Mouse (Mus musculus): ENCODE measurements around the gene Wwp2. TPM values are rescaled to one million over a fixed set of nuclear protein-coding genes. Genes with fewer than 3 reads are reported as not detected.
A peak's percentile ranks its signal among the peaks of the same experiment; 100 is the strongest.

The Wwp2 gene
- polyA plus RNA-seq, 1 experiment from 2014 or later: 84.3 TPM

GRCm38 (mm10) chr8:107495425-107495824 is 59.3 kb downstream of the Wwp2 start:
- Histone ChIP-seq H3K9ac (no peak overlapping the region), H3K27ac (replicated peaks) (peak overlapping the region; percentile 31; the same call in 1 of the 2 replicates), H3K36me3 (no peaks in the 10 kb centered on the region), H3K4me2 (replicated peaks) (no peak overlapping the region), H3K9me3 (replicated peaks) (no peaks in the 10 kb centered on the region), H3K4me3 (replicated peaks) (no peak overlapping the region), H3K27me3 (no peaks in the 10 kb centered on the region), H3K4me1 (peaks cover 31% of the 10 kb centered on the region)
- no peak for ATAC-seq (ENCODE audit: insufficient number of reproducible peaks, low FRiP score, low TSS enrichment, low read depth)
- WGBS: 80% methylated on average over 9 of the region's 9 CpGs

DNA sequence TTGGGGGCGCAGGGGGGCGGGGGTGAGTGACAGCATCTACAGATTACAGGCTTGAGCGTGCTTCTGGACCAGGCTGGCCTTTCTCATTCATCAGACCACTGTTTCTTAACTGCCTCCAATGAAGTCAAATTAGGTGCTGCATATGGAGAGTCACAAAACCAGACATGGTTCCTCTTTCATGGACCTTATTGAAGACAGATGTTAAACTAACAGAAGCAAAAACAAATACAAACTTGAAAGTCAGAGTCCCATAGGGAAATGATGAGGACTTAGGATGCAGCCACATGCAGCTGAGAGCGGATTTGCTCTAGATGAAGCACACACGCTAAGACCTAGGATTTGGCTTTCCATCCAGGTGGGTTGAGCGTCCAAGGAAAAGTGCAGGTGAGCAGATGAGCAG is 61.5 kb downstream of the Wwp2 start:
- Histone ChIP-seq H3K4me1 (peaks cover 27% of the 10 kb centered on the region), H3K4me2 (replicated peaks) (peak overlapping the region; percentile 42), H3K36me3 (peaks cover 5% of the 10 kb centered on the region; the same call in 1 of the 2 replicates), H3K9ac (no peak overlapping the region), H3K4me3 (replicated peaks) (no peak overlapping the region), H3K9me3 (replicated peaks) (no peaks in the 10 kb centered on the region), H3K27ac (replicated peaks) (peak overlapping the region; percentile 72), H3K27me3 (no peaks in the 10 kb centered on the region)
- ATAC-seq (ENCODE audit: insufficient number of reproducible peaks, low FRiP score, low TSS enrichment, low read depth): 0 out of 2 replicates have a peak, but pooled peaks have one; percentile 49
- whole genome bisulfite sequencing: 34% methylated on average over 6 of the region's 6 CpGs

DNA sequence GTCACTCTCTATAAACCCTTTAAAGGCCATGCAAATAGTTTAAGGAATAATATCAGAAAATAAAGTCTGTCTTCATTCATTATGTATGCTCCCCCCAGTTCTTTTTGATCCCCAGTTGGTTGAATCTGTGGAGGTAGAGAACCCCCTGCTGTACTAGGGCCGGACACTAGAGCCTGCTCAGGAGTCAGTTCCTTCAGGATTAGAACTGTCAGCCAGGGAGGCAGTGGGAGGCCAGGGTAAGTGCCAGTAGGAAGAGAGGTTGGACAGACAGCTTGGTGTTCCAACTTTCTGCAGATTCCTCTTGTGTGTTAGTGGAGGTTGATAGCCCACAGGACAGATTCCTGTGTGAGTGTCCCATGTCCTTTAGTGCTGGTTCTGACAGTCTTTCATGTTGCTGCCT is 62.2 kb downstream of the Wwp2 start:
- Histone ChIP-seq H3K27me3 (no peaks in the 10 kb centered on the region), H3K4me1 (peaks cover 27% of the 10 kb centered on the region)
- 50% methylated on average over 1 of the region's 1 CpGs for WGBS

DNA sequence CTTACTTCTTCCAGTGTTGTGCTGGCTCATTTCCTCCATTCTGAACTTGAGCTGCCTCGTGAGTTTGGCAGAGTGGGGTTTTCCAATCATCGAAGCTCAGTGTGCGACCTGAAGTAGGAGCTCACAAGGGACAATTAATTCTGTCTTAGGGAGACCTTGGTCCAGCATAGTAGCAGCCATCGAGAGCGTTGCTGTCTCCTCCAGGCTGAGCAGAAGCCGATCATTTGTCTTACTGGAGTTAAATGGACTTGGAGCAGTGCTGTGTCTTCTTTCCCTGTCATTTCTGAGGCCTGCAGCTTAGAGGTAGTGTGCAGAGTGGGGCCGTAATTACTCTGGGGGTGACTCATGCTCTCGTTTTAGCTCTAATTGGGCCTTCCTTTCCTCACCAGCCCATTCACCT is 62.6 kb downstream of the Wwp2 start:
- Histone ChIP-seq H3K36me3 (peaks cover 5% of the 10 kb centered on the region; the same call in 1 of the 2 replicates), H3K4me3 (replicated peaks) (no peak overlapping the region), H3K4me1 (peaks cover 31% of the 10 kb centered on the region), H3K27ac (replicated peaks) (peak overlapping the region; percentile 60), H3K9ac (no peak overlapping the region), H3K4me2 (replicated peaks) (no peak overlapping the region), H3K9me3 (replicated peaks) (no peaks in the 10 kb centered on the region), H3K27me3 (no peaks in the 10 kb centered on the region)
- WGBS: 50% methylated on average over 8 of the region's 8 CpGs
- ATAC-seq (ENCODE audit: insufficient number of reproducible peaks, low FRiP score, low TSS enrichment, low read depth): no peak

More for the DNA sequence above, 62.2 kb downstream of the Wwp2 start:
- ATAC-seq (ENCODE audit: insufficient number of reproducible peaks, low FRiP score, low TSS enrichment, low read depth): no peak
- no peak overlapping the region for H3K4me3 ChIP-seq (replicated peaks)
- H3K9me3 ChIP-seq (replicated peaks): no peaks in the 10 kb centered on the region
- no peak overlapping the region for H3K9ac ChIP-seq
- peaks cover 5% of the 10 kb centered on the region; the same call in 1 of the 2 replicates for H3K36me3 ChIP-seq
- peak overlapping the region; percentile 60 for H3K27ac ChIP-seq (replicated peaks)
- H3K4me2 ChIP-seq (replicated peaks): no peak overlapping the region

- ATAC-seq (ENCODE audit: insufficient number of reproducible peaks, low FRiP score, low TSS enrichment, low read depth): no peak
- no peak overlapping the region for H3K9ac ChIP-seq
- H3K9me3 ChIP-seq (replicated peaks): no peaks in the 10 kb centered on the region
- no peak overlapping the region for H3K4me3 ChIP-seq (replicated peaks)
- no peak overlapping the region for H3K4me2 ChIP-seq (replicated peaks)
- WGBS: 73% methylated on average over 3 of the region's 3 CpGs
- H3K27ac ChIP-seq (replicated peaks): no peak overlapping the region
- no peaks in the 10 kb centered on the region for H3K27me3 ChIP-seq
- peaks cover 36% of the 10 kb centered on the region for H3K4me1 ChIP-seq
- peaks cover 5% of the 10 kb centered on the region; the same call in 1 of the 2 replicates for H3K36me3 ChIP-seq
Measured at GRCm38 (mm10) chr8:107499519-107499918, 63.4 kb downstream of the Wwp2 start.

DNA sequence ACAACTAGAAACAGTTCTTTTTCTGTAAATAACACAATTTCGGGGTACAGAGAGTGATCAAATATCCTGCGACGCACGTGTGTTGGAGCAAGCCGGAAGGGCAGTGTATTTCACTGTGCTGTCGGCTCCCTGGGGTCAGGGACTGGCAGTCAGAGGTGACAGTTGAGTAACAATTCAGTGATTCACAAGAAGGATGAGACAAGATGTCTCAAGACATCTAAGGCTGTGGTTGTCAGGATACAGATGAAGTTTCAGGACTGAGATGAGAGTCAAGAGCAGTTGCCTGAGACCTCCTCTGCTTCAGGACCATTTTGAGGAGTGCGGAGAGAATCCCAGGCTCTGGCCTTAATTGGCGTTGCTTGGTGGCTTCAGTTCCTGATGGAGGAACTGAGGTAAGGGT is 66.2 kb downstream of the Wwp2 start:
- H3K27ac ChIP-seq (replicated peaks): peak overlapping the region; percentile 58
- peaks cover 35% of the 10 kb centered on the region for H3K4me1 ChIP-seq
- H3K27me3 ChIP-seq: no peaks in the 10 kb centered on the region
- ATAC-seq (ENCODE audit: insufficient number of reproducible peaks, low FRiP score, low TSS enrichment, low read depth): no peak
- peaks cover 5% of the 10 kb centered on the region; the same call in 1 of the 2 replicates for H3K36me3 ChIP-seq
- WGBS: 81% methylated on average over 8 of the region's 8 CpGs
- H3K4me2 ChIP-seq (replicated peaks): no peak overlapping the region
- H3K9me3 ChIP-seq (replicated peaks): no peaks in the 10 kb centered on the region
- no peak overlapping the region for H3K9ac ChIP-seq
- no peak overlapping the region for H3K4me3 ChIP-seq (replicated peaks)

DNA sequence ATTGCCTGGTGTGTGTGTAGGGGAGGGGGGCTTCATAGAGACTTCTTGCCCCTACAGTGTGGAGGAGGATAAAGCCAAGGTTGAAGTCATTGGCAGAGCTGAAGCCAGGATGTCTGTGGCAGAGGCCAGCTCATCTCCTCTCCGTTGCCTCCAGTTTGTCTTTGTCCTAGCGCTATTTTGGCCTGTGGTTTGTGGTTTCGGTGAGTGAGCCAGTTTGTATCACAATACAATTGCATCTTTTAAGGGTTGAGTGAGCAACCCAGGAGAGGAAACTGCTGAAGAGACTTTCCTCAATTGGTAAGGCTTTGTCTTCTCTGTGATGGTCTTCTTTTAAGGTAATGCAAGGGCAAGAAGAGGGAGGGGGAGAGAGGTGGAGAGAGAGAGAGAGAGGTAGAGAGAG is 66.8 kb downstream of the Wwp2 start:
- ATAC-seq (ENCODE audit: insufficient number of reproducible peaks, low FRiP score, low TSS enrichment, low read depth): peak; percentile 35; the same call in 1 of the 2 replicates
- Histone ChIP-seq H3K36me3 (peaks cover 8% of the 10 kb centered on the region; the same call in 1 of the 2 replicates), H3K27ac (replicated peaks) (peak overlapping the region; percentile 58), H3K4me3 (replicated peaks) (no peak overlapping the region), H3K4me2 (replicated peaks) (no peak overlapping the region), H3K9me3 (replicated peaks) (no peaks in the 10 kb centered on the region), H3K27me3 (no peaks in the 10 kb centered on the region), H3K9ac (no peak overlapping the region), H3K4me1 (peaks cover 30% of the 10 kb centered on the region)
- WGBS: 61% methylated on average over 3 of the region's 3 CpGs

- Histone ChIP-seq H3K4me3 (replicated peaks) (no peak overlapping the region), H3K4me2 (replicated peaks) (no peak overlapping the region), H3K27me3 (no peaks in the 10 kb centered on the region), H3K27ac (replicated peaks) (peak overlapping the region; percentile 58), H3K9me3 (replicated peaks) (no peaks in the 10 kb centered on the region), H3K36me3 (peaks cover 9% of the 10 kb centered on the region; the same call in 1 of the 2 replicates), H3K9ac (no peak overlapping the region), H3K4me1 (peaks cover 26% of the 10 kb centered on the region)
- WGBS: 14% methylated on average over 6 of the region's 6 CpGs
- ATAC-seq (ENCODE audit: insufficient number of reproducible peaks, low FRiP score, low TSS enrichment, low read depth): peak; percentile 80
Measured at GRCm38 (mm10) chr8:107503354-107503753, 67.2 kb downstream of the Wwp2 start.

DNA sequence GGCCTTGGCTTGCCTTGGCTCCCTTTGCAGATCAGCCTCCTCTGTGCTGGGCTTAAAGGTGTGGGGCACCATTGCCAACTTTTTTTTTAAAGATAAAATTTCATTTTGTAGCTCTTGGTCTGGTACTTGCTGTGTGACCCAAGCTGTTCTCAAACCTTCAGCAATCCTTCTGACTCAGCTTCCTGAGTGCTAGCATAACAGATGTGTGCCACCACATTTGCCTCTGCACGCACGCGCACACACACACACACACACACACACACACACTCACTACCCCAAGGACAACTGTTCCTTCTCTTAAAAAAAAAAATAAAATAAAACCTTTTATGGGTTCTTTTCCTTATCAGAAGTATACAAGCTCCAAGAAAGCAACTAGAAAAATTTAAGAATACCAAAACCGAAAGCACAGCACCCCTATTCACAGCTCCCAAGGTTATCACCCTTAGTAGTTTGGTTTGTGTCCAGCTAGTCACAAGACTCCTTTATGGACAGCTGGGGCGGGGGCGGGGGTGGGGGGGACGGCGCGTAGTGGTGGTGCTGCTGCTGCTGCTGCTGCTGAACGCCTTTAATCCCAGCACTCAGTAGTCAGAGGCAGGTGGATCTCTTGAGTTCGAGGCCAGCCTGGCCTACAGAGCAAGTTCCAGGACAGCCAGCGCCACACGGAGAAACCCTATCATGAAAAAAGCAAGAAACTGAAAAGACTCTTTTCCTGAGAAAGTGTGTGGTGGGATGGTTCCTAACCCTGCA is 68.2 kb downstream of the Wwp2 start:
- ATAC-seq (ENCODE audit: insufficient number of reproducible peaks, low FRiP score, low TSS enrichment, low read depth): no peak
- Histone ChIP-seq H3K27me3 (no peaks in the 10 kb centered on the region), H3K4me1 (peaks cover 20% of the 10 kb centered on the region), H3K9ac (no peak overlapping the region), H3K36me3 (peaks cover 9% of the 10 kb centered on the region; the same call in 1 of the 2 replicates), H3K4me3 (replicated peaks) (no peak overlapping the region), H3K27ac (replicated peaks) (peak overlapping the region; percentile 58), H3K9me3 (replicated peaks) (no peaks in the 10 kb centered on the region), H3K4me2 (replicated peaks) (no peak overlapping the region)
- 80% methylated on average over 13 of the region's 13 CpGs for WGBS

DNA sequence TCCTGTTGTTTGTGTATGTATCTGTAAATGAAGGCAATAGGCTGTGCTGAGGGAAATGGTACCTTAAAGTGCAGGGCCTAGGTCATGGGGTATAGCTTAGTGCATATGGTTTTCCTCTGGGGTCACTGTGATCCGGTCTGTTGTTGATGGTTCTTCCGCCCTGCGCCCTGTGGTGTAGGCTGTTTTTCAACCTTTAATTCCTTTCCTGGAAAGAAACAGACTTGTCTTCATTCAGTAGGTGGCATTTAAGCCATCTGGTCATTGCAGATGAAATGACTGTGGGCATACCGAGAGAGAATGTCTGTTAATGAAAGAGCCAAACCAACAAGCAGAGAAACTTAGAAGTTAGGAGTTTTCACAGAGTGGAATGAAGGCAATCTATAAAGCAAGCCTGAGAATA is 69.1 kb downstream of the Wwp2 start:
- no peaks in the 10 kb centered on the region for H3K27me3 ChIP-seq
- H3K4me2 ChIP-seq (replicated peaks): no peak overlapping the region
- no peak overlapping the region for H3K4me3 ChIP-seq (replicated peaks)
- H3K9me3 ChIP-seq (replicated peaks): no peaks in the 10 kb centered on the region
- WGBS: 77% methylated on average over 4 of the region's 4 CpGs
- peaks cover 20% of the 10 kb centered on the region for H3K4me1 ChIP-seq
- ATAC-seq (ENCODE audit: insufficient number of reproducible peaks, low FRiP score, low TSS enrichment, low read depth): no peak
- H3K9ac ChIP-seq: no peak overlapping the region
- H3K27ac ChIP-seq (replicated peaks): 0 out of 2 replicates have a peak overlapping the region, but pooled peaks have one; percentile 11
- peaks cover 9% of the 10 kb centered on the region; the same call in 1 of the 2 replicates for H3K36me3 ChIP-seq

DNA sequence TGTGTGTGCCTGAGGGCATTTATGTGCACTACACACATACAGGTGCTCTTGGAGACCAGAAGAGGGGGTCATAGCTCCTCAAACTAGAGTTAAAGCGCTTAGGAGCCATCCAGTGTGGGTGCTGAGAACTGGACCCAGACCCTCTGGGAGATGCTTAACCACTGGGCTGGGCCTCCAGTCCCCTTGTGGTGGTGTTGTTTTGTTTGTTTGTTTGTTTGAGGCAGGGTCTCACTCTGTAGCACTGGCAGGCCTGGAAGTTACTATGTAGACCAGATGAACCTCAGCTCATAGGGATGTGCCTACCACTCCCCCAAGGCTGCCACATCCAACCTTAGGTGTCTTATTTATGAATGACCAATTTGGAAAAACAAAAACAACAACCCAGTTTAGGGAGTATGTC is 70.9 kb downstream of the Wwp2 start:
- Histone ChIP-seq H3K4me2 (replicated peaks) (no peak overlapping the region), H3K4me1 (peaks cover 20% of the 10 kb centered on the region)

More for the DNA sequence above, 70.9 kb downstream of the Wwp2 start:
- ATAC-seq (ENCODE audit: insufficient number of reproducible peaks, low FRiP score, low TSS enrichment, low read depth): no peak
- 91% methylated on average over 1 of the region's 1 CpGs for WGBS
- no peak overlapping the region for H3K9ac ChIP-seq
- H3K9me3 ChIP-seq (replicated peaks): no peaks in the 10 kb centered on the region
- peaks cover 8% of the 10 kb centered on the region; the same call in 1 of the 2 replicates for H3K36me3 ChIP-seq
- no peak overlapping the region for H3K4me3 ChIP-seq (replicated peaks)
- no peaks in the 10 kb centered on the region for H3K27me3 ChIP-seq
- H3K27ac ChIP-seq (replicated peaks): no peak overlapping the region

Measured in embryonic facial prominence, embryonic 15.5 days (tissue).